Mouse (Mus musculus) heart, adult 2 months (tissue): ENCODE results near the gene Slc41a3.

Experiments used
- CTCF ChIP-seq: fragments of 200-600 bp; IDR thresholded peaks from 2 replicates; pipeline ENCODE4 v1.8.1; 2022; ENCODE audit warnings: antibody characterized with exemption, mild to moderate bottlenecking, moderate library complexity
- POLR2A ChIP-seq: fragments of 200-500 bp; IDR thresholded peaks from 2 replicates; pipeline ENCODE4 v1.6.1; 2011; ENCODE audit warnings: mild to moderate bottlenecking, low read depth, low read length, control low read depth; ENCODE audit not compliant: insufficient read depth

GRCm38 (mm10) chr6:90668693-90669092 is 64.2 kb downstream of the Slc41a3 start:
- TF ChIP-seq CTCF (no peak), POLR2A (no peak)
